Mouse (Mus musculus) limb, embryonic 14.5 days (tissue): ENCODE results near the gene Hoxc5. TPM values are rescaled to one million over a fixed set of nuclear protein-coding genes. Genes with fewer than 3 reads are reported as not detected.

Source experiments
- ATAC-seq: fragments of 200-750 bp; cut with Nextera tagmentation; 2 replicates; pipeline ENCODE4 v1.8.0; 2017; ENCODE audit warnings: low read depth, moderate number of reproducible peaks, moderate TSS enrichment; ENCODE audit not compliant: low FRiP score
- DNase-seq: peaks from one replicate; pipeline ENCODE4 v3.0.0-alpha.2; 2015; ENCODE audit warnings: low spot score
- H3K27ac ChIP-seq: fragments of 300-500 bp; sonication (generic); replicated peaks from 2 replicates; pipeline ENCODE4 v1.5.1; 2014; ENCODE audit warnings: low read depth, mild to moderate bottlenecking, low read length, moderate library complexity, mixed read lengths
- H3K27me3 ChIP-seq: fragments of 300-500 bp; sonication (generic); 2 replicates; pipeline ENCODE4 v1.6.1; 2014; ENCODE audit warnings: low read length, mixed read lengths; ENCODE audit not compliant: control insufficient read depth, insufficient read depth
- H3K36me3 ChIP-seq: fragments of 300-500 bp; sonication (generic); 2 replicates; pipeline ENCODE4 v1.6.1; 2014; ENCODE audit warnings: mild to moderate bottlenecking, low read length, moderate library complexity, mixed read lengths; ENCODE audit not compliant: control insufficient read depth, insufficient read depth
- H3K4me1 ChIP-seq: fragments of 300-500 bp; sonication (generic); 2 replicates; pipeline ENCODE4 v1.6.1; 2014; ENCODE audit warnings: antibody characterized with exemption, low read length, mixed read lengths; ENCODE audit not compliant: control insufficient read depth, insufficient read depth
- H3K4me2 ChIP-seq: fragments of 300-500 bp; sonication (generic); replicated peaks from 2 replicates; pipeline ENCODE4 v1.6.1; 2014; ENCODE audit warnings: low read depth, mild to moderate bottlenecking, low read length, moderate library complexity; ENCODE audit not compliant: severe bottlenecking
- H3K4me3 ChIP-seq: fragments of 300-500 bp; sonication (generic); replicated peaks from 2 replicates; pipeline ENCODE4 v1.5.1; 2014; ENCODE audit warnings: low read length
- H3K9ac ChIP-seq: fragments of 300-500 bp; sonication (generic); 2 replicates; pipeline ENCODE4 v1.6.1; 2014; ENCODE audit warnings: mild to moderate bottlenecking, low read depth, low read length, moderate library complexity; ENCODE audit not compliant: severe bottlenecking
- H3K9me3 ChIP-seq: fragments of 300-500 bp; sonication (generic); 2 replicates; pipeline ENCODE4 v1.6.1; 2016; ENCODE audit warnings: low read length; ENCODE audit not compliant: control insufficient read depth
- POLR2A ChIP-seq: fragments of 200-500 bp; IDR thresholded peaks from 2 replicates; pipeline ENCODE4 v1.8.0; 2012; ENCODE audit warnings: inconsistent platforms, mild to moderate bottlenecking, moderate library complexity, borderline replicate concordance; ENCODE audit not compliant: insufficient read depth, insufficient read length; ENCODE audit errors: extremely low read depth
- WGBS: fragments of 180-500 bp; shearing (Covaris S2); extraction: QIAGEN DNeasy Blood & Tissue Kit; methylation state at CpG from one replicate; pipeline ENCODE4 v1.1.7; 2014; 5-methylcytosine and 5-hydroxymethylcytosine counted together
- polyA plus RNA-seq, 2 experiments: library from polyadenylated mRNA; depleted of rRNA in 1 of 2; stranded (reverse) in 1 of 2; unstranded in 1 of 2; fragments of >200 nt; fragmentation: Nextera tagmentation in 1 of 2; extraction: Ambion mirVana in 1 of 2; gene quantifications; 2 replicates each; pipeline versions ENCODE4 v1.2.1 to v1.2.3; 2012 to 2014

Hoxc5 gene
- polyA plus RNA-seq, 2 experiments: 3.5 to 9.0 TPM

DNA sequence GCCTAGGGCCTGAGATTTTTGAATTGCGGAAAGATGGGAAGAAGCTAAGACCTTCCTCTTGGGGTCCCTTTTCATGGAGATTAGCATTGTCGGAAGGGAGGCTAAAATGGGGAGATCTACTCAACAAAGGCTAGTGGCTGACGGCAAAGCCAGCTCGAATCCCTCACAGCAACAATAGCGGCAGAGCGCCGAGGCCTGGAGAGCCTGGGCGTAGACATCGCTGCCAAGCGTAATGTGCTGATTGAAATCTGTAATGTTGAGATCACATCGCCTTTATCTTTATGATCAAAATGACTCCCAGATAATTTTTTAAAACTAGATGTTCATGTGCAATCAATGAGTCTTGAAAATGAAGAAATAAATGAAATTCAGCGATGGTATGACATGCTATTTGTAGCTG is 32.8 kb upstream of the Hoxc5 start:
- Histone ChIP-seq H3K36me3 (no peaks in the 10 kb centered on the region), H3K4me3 (no peak overlapping the region), H3K9ac (no peak overlapping the region), H3K4me1 (peaks cover 3% of the 10 kb centered on the region), H3K27me3 (peaks cover 99% of the 10 kb centered on the region), H3K9me3 (no peaks in the 10 kb centered on the region), H3K27ac (no peak overlapping the region), H3K4me2 (peak overlapping the region; percentile 32; the same call in 1 of the 2 replicates)
- TF ChIP-seq POLR2A: no peak
- 2% methylated on average over 12 of the region's 12 CpGs for WGBS
- no peak for DNase-seq
- no peak for ATAC-seq

DNA sequence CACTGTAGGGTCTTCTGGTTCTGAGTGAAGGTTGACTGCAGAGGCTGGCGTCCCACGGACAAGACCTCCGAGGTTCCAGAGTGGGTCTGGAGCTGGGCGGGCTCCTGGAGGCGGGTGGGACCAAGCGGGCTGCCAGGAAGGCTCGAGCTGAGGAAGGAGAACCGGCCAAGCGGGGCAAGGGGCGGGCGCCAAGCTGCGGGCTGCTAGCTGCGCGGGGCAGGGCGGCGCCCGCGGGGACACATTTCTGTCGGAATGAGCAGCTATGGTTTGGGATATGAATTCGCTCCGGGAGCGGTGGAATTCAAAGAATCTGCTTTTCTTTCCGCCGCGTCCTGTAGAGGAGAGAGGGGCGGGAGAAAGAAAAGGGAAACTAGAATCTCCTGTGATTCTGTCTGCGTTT is 32.3 kb upstream of the Hoxc5 start:
- ATAC-seq (no peak), DNase-seq (no peak)
- WGBS: 0% methylated on average over 26 of the region's 27 CpGs
- Histone ChIP-seq H3K9ac (no peak overlapping the region), H3K4me1 (peaks cover 5% of the 10 kb centered on the region), H3K27ac (no peak overlapping the region), H3K27me3 (peaks cover 100% of the 10 kb centered on the region), H3K9me3 (no peaks in the 10 kb centered on the region), H3K4me2 (peak overlapping the region; percentile 32), H3K4me3 (peak overlapping the region; percentile 21), H3K36me3 (no peaks in the 10 kb centered on the region)
- no peak for TF ChIP-seq POLR2A

DNA sequence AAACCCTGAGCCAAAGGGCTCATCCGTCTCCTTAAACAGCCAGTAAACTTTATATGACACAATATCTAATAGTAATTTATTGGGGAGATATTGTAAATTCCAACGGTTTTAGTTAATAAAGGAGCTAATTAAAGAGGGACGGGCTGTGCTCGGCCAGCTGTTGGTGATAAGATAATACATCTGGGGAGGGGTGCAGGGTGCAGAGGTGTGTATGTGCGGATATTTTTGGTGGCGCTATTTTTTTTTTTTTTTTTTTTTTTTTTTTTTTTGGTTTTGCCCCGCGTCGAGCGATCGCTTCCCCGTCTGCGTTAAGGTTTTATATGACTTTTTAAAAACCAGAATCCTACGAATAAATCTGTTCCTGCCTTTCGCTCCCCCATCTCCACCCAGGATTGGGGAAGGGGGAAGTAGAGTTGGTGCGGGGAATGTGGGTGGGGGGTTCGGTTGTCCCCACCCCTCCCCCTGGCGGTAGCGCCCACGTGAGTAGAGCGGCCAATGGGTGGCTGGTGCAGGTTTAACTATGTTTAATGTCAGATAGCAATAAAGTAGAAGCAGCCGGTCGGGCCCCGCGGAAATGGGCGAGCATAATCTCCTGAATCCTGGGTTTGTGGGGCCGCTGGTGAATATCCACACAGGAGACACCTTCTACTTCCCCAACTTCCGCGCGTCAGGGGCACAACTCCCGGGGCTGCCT is 30.8 kb upstream of the Hoxc5 start, which contains the start of gene Hoxc12:
Gene Hoxc12, plus strand, starts transcription at position 479 of the 694 bp plus-strand sequence.
- Histone ChIP-seq H3K9me3 (no peaks in the 10 kb centered on the region), H3K4me1 (peaks cover 5% of the 10 kb centered on the region), H3K4me2 (peak within 1 kb of the TSS; percentile 18; the same call in 1 of the 2 replicates), H3K27ac (no peak within 1 kb of the TSS), H3K9ac (no peak within 1 kb of the TSS), H3K4me3 (peak within 1 kb of the TSS; percentile 31), H3K36me3 (no peaks in the 10 kb centered on the region), H3K27me3 (peaks cover 100% of the 10 kb centered on the region)
- no peak for TF ChIP-seq POLR2A
- no peak for ATAC-seq
- WGBS: 5% methylated on average over 31 of the region's 31 CpGs
- DNase-seq: no peak

DNA sequence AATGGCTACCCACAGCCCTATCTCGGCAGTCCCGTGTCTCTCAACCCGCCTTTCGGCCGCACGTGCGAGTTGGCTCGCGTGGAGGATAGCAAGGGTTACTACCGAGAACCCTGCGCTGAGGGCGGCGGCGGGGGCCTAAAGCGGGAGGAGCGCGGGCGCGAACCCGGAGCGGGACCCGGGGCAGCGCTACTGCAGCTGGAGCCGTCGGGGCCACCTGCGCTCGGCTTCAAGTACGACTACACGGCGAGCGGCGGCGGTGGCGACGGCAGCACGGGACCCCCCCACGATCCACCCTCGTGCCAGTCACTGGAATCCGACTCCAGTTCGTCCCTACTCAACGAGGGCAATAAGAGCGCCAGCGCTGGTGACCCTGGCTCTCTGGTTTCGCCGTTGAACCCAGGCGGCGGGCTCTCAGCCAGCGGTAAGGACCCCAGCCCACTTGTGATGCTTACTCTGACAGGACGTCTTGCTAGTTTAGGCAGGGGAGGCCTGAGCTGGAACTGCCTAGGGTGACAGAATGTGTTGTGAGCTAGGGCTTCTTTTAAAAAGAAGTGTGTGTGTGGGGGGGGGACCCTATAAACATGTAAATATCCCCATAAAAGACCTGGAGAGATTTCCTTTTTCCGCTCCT is 30.1 kb upstream of the Hoxc5 start:
- H3K9me3 ChIP-seq: no peaks in the 10 kb centered on the region
- DNase-seq (no peak), ATAC-seq (no peak)
- H3K27me3 ChIP-seq: peaks cover 100% of the 10 kb centered on the region
- H3K9ac ChIP-seq: no peak overlapping the region
- H3K4me1 ChIP-seq: peaks cover 5% of the 10 kb centered on the region
- H3K27ac ChIP-seq: no peak overlapping the region
- WGBS: 1% methylated on average over 35 of the region's 50 CpGs
- H3K4me3 ChIP-seq: peak overlapping the region; percentile 31
- H3K4me2 ChIP-seq: peak overlapping the region; percentile 18; the same call in 1 of the 2 replicates
- no peaks in the 10 kb centered on the region for H3K36me3 ChIP-seq
- TF ChIP-seq POLR2A: no peak

- H3K4me1 ChIP-seq: peaks cover 5% of the 10 kb centered on the region
- H3K9me3 ChIP-seq: no peaks in the 10 kb centered on the region
- H3K9ac ChIP-seq: no peak overlapping the region
- peak overlapping the region; percentile 35; the same call in 1 of the 2 replicates for H3K4me2 ChIP-seq
- no peak for DNase-seq
- no peaks in the 10 kb centered on the region for H3K36me3 ChIP-seq
- no peak overlapping the region for H3K27ac ChIP-seq
- H3K27me3 ChIP-seq: peaks cover 97% of the 10 kb centered on the region
- no peak for TF ChIP-seq POLR2A
- WGBS: 4% methylated on average over 30 of the region's 34 CpGs
- H3K4me3 ChIP-seq: peak overlapping the region; percentile 11
- no peak for ATAC-seq
Observed at GRCm38 (mm10) chr15:102939256-102940155, 27.7 kb upstream of the Hoxc5 start.
